Mouse (Mus musculus) bone marrow macrophage, adult 2 months (primary cell): ENCODE results near the gene Elmo1.

Experiments used
- CTCF ChIP-seq: IDR thresholded peaks from 2 replicates; pipeline ENCODE4 v1.5.1; 2012; ENCODE audit warnings: low read depth, mild to moderate bottlenecking, low read length, moderate library complexity
- POLR2A ChIP-seq: IDR thresholded peaks from 2 replicates; pipeline ENCODE4 v1.6.1; 2012; ENCODE audit warnings: mild to moderate bottlenecking, low read depth, low read length, borderline replicate concordance

GRCm38 (mm10) chr13:20406470-20407213 lies 316.2 kb downstream of the Elmo1 start:
- no peak for TF ChIP-seq CTCF
- no peak for TF ChIP-seq POLR2A
